Mouse (Mus musculus): ENCODE measurements at regions not wholly inside any gene's neighbourhood (a gene's known extent, or its start where the extent isn't known, plus 50 kb on each side); places are given as distances from the start of the nearest gene placed in this dataset.

GRCm38 (mm10) chr8:30494851-30495355, 2933.6 kb upstream of the 5930422O12Rik start:
- DNase-seq = no peak

- DNase-seq = no peak
Measured at GRCm38 (mm10) chr8:30502164-30502563, 2926.3 kb upstream of the 5930422O12Rik start.

- DNase-seq = no peak
Measured at GRCm38 (mm10) chr8:30511358-30511757, 2917.2 kb upstream of the 5930422O12Rik start.

GRCm38 (mm10) chr8:30522806-30523462, 2905.6 kb upstream of the 5930422O12Rik start:
- DNase-seq = no peak

GRCm38 (mm10) chr8:30532862-30533500, 2895.5 kb upstream of the 5930422O12Rik start:
- no peak for DNase-seq

GRCm38 (mm10) chr8:30533501-30533870, 2895.0 kb upstream of the 5930422O12Rik start:
- DNase-seq = no peak

GRCm38 (mm10) chr8:30535450-30535849, 2893.1 kb upstream of the 5930422O12Rik start:
- DNase-seq = no peak

- no peak for DNase-seq
Measured at GRCm38 (mm10) chr8:30542196-30542595, 2886.3 kb upstream of the 5930422O12Rik start.

GRCm38 (mm10) chr8:30547820-30548219, 2880.7 kb upstream of the 5930422O12Rik start:
- no peak for DNase-seq

- no peak for DNase-seq
Measured at GRCm38 (mm10) chr8:30551051-30551450, 2877.5 kb upstream of the 5930422O12Rik start.

GRCm38 (mm10) chr8:30557429-30557828, 2871.1 kb upstream of the 5930422O12Rik start:
- DNase-seq = no peak

GRCm38 (mm10) chr8:30561323-30562207, 2866.9 kb upstream of the 5930422O12Rik start:
- DNase-seq = peak; percentile 72

GRCm38 (mm10) chr8:30569799-30570198, 2858.7 kb upstream of the 5930422O12Rik start:
- DNase-seq = no peak

- DNase-seq = peak; percentile 21
Measured at GRCm38 (mm10) chr8:30570547-30570946, 2858.0 kb upstream of the 5930422O12Rik start.

GRCm38 (mm10) chr8:30587508-30587907, 2841.0 kb upstream of the 5930422O12Rik start:
- no peak for DNase-seq

GRCm38 (mm10) chr8:30602421-30602820, 2826.1 kb upstream of the 5930422O12Rik start:
- no peak for DNase-seq

GRCm38 (mm10) chr8:30630332-30630731, 2798.2 kb upstream of the 5930422O12Rik start:
- DNase-seq = no peak

GRCm38 (mm10) chr8:30636791-30637190, 2791.7 kb upstream of the 5930422O12Rik start:
- no peak for DNase-seq

GRCm38 (mm10) chr8:30642866-30643690, 2785.4 kb upstream of the 5930422O12Rik start:
- DNase-seq = no peak

- peak; percentile 22 for DNase-seq
Measured at GRCm38 (mm10) chr8:30648497-30648896, 2780.0 kb upstream of the 5930422O12Rik start.

GRCm38 (mm10) chr8:30655749-30656241, 2772.7 kb upstream of the 5930422O12Rik start:
- peak; percentile 16 for DNase-seq

- DNase-seq = no peak
Measured at GRCm38 (mm10) chr8:30661261-30661660, 2767.2 kb upstream of the 5930422O12Rik start.
